Mouse (Mus musculus) lung, postnatal 0 days (tissue): Measurements from ENCODE around the gene 2510009E07Rik.

Source experiments
- CTCF ChIP-seq: IDR thresholded peaks from 2 replicates; pipeline ENCODE4 v1.5.1; 2016; ENCODE audit warnings: antibody characterized with exemption, mild to moderate bottlenecking
- EP300 ChIP-seq: IDR thresholded peaks from 2 replicates; pipeline ENCODE4 v1.6.1; 2016; ENCODE audit warnings: antibody characterized with exemption, mild to moderate bottlenecking, control low read depth

- TF ChIP-seq CTCF: no peak
- no peak for TF ChIP-seq EP300
These were observed 67.2 kb downstream of the 2510009E07Rik start for GRCm38 (mm10) chr16:21627248-21627647.
